Mouse (Mus musculus): ENCODE data around the gene Eml6. TPM values are rescaled to one million over a fixed set of nuclear protein-coding genes. Genes with fewer than 3 reads are reported as not detected.

The Eml6 gene
- total and polyA plus RNA-seq, 2 experiments, result 0.12 to 2.5 TPM

DNA sequence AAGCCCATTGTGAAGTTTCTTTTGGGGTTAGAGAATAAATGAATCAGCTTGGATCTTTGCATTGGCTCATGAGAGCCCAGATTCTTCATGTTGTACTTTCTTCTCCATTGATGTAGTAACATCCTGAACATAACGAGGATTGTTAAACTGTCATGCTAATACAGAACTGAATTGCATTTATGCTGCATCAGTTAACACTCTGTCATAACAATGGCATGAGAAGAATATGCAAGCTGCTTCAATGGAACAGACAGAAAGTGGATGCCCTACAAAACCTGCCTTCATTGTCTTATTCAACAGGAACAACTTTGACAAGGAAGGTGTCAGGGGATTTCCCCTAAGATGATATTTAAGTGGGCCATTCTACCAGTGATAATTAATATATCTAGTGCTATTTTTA is 57.0 kb downstream of the Eml6 start:
- Histone ChIP-seq H3K4me1 (ENCODE audit: control insufficient read depth, insufficient read depth, low read length) (no peaks in the 10 kb centered on the region), H3K27me3 (ENCODE audit: control insufficient read depth, insufficient read depth, low read length) (no peaks in the 10 kb centered on the region), H3K79me2 (ENCODE audit: control insufficient read depth, insufficient read depth, low read length) (no peaks in the 10 kb centered on the region), H3K36me3 (ENCODE audit: control insufficient read depth, insufficient read depth, low read length) (no peaks in the 10 kb centered on the region), H3K4me3 (ENCODE audit: insufficient read depth, low read depth, low read length) (no peak overlapping the region), H3K27ac (replicated peaks; ENCODE audit: insufficient read depth, low read depth, low read length) (no peak overlapping the region), H3K9ac (ENCODE audit: low read depth, low read length) (no peak overlapping the region)
- TF ChIP-seq CTCF (IDR thresholded peaks at IDR 0.05; ENCODE audit: low read depth, low read length) (no peak), POLR2A (IDR thresholded peaks at IDR 0.05; ENCODE audit: extremely low read depth, insufficient read depth, low read length) (no peak)
- WGBS, result 83% methylated on average over 1 of the region's 1 CpGs
- no peak for DNase-seq (ENCODE audit: extremely low read depth, low read depth, low spot score)

GRCm38 (mm10) chr11:29959366-29959765 is 66.5 kb downstream of the Eml6 start:
- Histone ChIP-seq H3K27ac (replicated peaks; ENCODE audit: insufficient read depth, low read depth, low read length) (no peak overlapping the region), H3K36me3 (ENCODE audit: control insufficient read depth, insufficient read depth, low read length) (no peaks in the 10 kb centered on the region), H3K4me3 (ENCODE audit: insufficient read depth, low read depth, low read length) (no peak overlapping the region), H3K4me1 (ENCODE audit: control insufficient read depth, insufficient read depth, low read length) (no peaks in the 10 kb centered on the region), H3K9ac (ENCODE audit: low read depth, low read length) (no peak overlapping the region), H3K27me3 (ENCODE audit: control insufficient read depth, insufficient read depth, low read length) (no peaks in the 10 kb centered on the region), H3K79me2 (ENCODE audit: control insufficient read depth, insufficient read depth, low read length) (no peaks in the 10 kb centered on the region)
- TF ChIP-seq CTCF (IDR thresholded peaks at IDR 0.05; ENCODE audit: low read depth, low read length) (no peak), POLR2A (IDR thresholded peaks at IDR 0.05; ENCODE audit: extremely low read depth, insufficient read depth, low read length) (no peak)
- DNase-seq (ENCODE audit: extremely low read depth, low read depth, low spot score), result no peak
- 90% methylated on average over 5 of the region's 5 CpGs for WGBS

GRCm38 (mm10) chr11:29944661-29945060 is 81.2 kb downstream of the Eml6 start:
- TF ChIP-seq POLR2A (IDR thresholded peaks at IDR 0.05; ENCODE audit: extremely low read depth, insufficient read depth, low read length), result no peak
- TF ChIP-seq CTCF (IDR thresholded peaks at IDR 0.05; ENCODE audit: low read depth, low read length), result no peak
- Histone ChIP-seq H3K27ac (replicated peaks; ENCODE audit: insufficient read depth, low read depth, low read length) (no peak overlapping the region), H3K9ac (ENCODE audit: low read depth, low read length) (no peak overlapping the region), H3K4me1 (ENCODE audit: control insufficient read depth, insufficient read depth, low read length) (no peaks in the 10 kb centered on the region), H3K27me3 (ENCODE audit: control insufficient read depth, insufficient read depth, low read length) (no peaks in the 10 kb centered on the region), H3K36me3 (ENCODE audit: control insufficient read depth, insufficient read depth, low read length) (no peaks in the 10 kb centered on the region), H3K79me2 (ENCODE audit: control insufficient read depth, insufficient read depth, low read length) (no peaks in the 10 kb centered on the region), H3K4me3 (ENCODE audit: insufficient read depth, low read depth, low read length) (no peak overlapping the region)
- WGBS, result 85% methylated on average over 3 of the region's 3 CpGs
- DNase-seq (ENCODE audit: extremely low read depth, low read depth, low spot score), result no peak

DNA sequence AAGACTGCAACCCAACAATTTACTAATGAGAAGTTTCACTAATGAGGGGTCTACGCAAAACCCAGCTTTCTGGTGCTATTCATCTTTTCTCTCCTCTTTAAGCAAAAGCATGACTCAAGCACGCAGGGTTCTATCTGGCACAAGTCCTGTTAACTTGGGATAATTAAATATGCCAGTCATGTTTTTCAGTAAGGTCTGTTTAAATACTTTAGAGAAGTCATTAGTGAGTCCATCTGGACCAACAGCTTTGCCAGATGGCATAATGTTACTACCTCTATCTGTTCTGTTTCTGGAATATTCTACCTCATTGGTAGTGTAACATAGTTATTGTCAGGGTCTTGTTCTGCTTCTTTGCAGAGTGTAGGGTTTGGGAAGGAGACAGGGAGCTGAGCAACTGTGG is 101.5 kb downstream of the Eml6 start:
- TF ChIP-seq CTCF (IDR thresholded peaks at IDR 0.05; ENCODE audit: low read depth, low read length) (no peak), POLR2A (IDR thresholded peaks at IDR 0.05; ENCODE audit: extremely low read depth, insufficient read depth, low read length) (no peak)
- Histone ChIP-seq H3K4me3 (ENCODE audit: insufficient read depth, low read depth, low read length) (no peak overlapping the region), H3K79me2 (ENCODE audit: control insufficient read depth, insufficient read depth, low read length) (no peaks in the 10 kb centered on the region), H3K27ac (replicated peaks; ENCODE audit: insufficient read depth, low read depth, low read length) (no peak overlapping the region), H3K27me3 (ENCODE audit: control insufficient read depth, insufficient read depth, low read length) (no peaks in the 10 kb centered on the region), H3K4me1 (ENCODE audit: control insufficient read depth, insufficient read depth, low read length) (no peaks in the 10 kb centered on the region), H3K36me3 (ENCODE audit: control insufficient read depth, insufficient read depth, low read length) (no peaks in the 10 kb centered on the region), H3K9ac (ENCODE audit: low read depth, low read length) (no peak overlapping the region)
- 89% methylated on average over 2 of the region's 2 CpGs for WGBS
- DNase-seq (ENCODE audit: extremely low read depth, low read depth, low spot score), result no peak

- no peaks in the 10 kb centered on the region for H3K4me1 ChIP-seq (ENCODE audit: control insufficient read depth, insufficient read depth, low read length)
- WGBS, result 81% methylated on average over 1 of the region's 1 CpGs
- no peak for TF ChIP-seq POLR2A (IDR thresholded peaks at IDR 0.05; ENCODE audit: extremely low read depth, insufficient read depth, low read length)
- TF ChIP-seq CTCF (IDR thresholded peaks at IDR 0.05; ENCODE audit: low read depth, low read length), result no peak
- no peak overlapping the region for H3K9ac ChIP-seq (ENCODE audit: low read depth, low read length)
- no peak overlapping the region for H3K27ac ChIP-seq (replicated peaks; ENCODE audit: insufficient read depth, low read depth, low read length)
- no peaks in the 10 kb centered on the region for H3K36me3 ChIP-seq (ENCODE audit: control insufficient read depth, insufficient read depth, low read length)
- no peak for DNase-seq (ENCODE audit: extremely low read depth, low read depth, low spot score)
- no peak overlapping the region for H3K4me3 ChIP-seq (ENCODE audit: insufficient read depth, low read depth, low read length)
- H3K27me3 ChIP-seq (ENCODE audit: control insufficient read depth, insufficient read depth, low read length), result no peaks in the 10 kb centered on the region
- H3K79me2 ChIP-seq (ENCODE audit: control insufficient read depth, insufficient read depth, low read length), result no peaks in the 10 kb centered on the region
Measured at GRCm38 (mm10) chr11:29923851-29924250, 102.0 kb downstream of the Eml6 start.

GRCm38 (mm10) chr11:29913180-29913579 is 112.7 kb downstream of the Eml6 start:
- 90% methylated on average over 4 of the region's 4 CpGs for WGBS
- DNase-seq (ENCODE audit: extremely low read depth, low read depth, low spot score), result no peak
- no peak overlapping the region for H3K4me3 ChIP-seq (ENCODE audit: insufficient read depth, low read depth, low read length)
- no peaks in the 10 kb centered on the region for H3K4me1 ChIP-seq (ENCODE audit: control insufficient read depth, insufficient read depth, low read length)
- H3K27me3 ChIP-seq (ENCODE audit: control insufficient read depth, insufficient read depth, low read length), result no peaks in the 10 kb centered on the region
- H3K27ac ChIP-seq (replicated peaks; ENCODE audit: insufficient read depth, low read depth, low read length), result no peak overlapping the region
- TF ChIP-seq CTCF (IDR thresholded peaks at IDR 0.05; ENCODE audit: low read depth, low read length) (no peak), POLR2A (IDR thresholded peaks at IDR 0.05; ENCODE audit: extremely low read depth, insufficient read depth, low read length) (no peak)
- no peak overlapping the region for H3K9ac ChIP-seq (ENCODE audit: low read depth, low read length)
- no peaks in the 10 kb centered on the region for H3K79me2 ChIP-seq (ENCODE audit: control insufficient read depth, insufficient read depth, low read length)
- no peaks in the 10 kb centered on the region for H3K36me3 ChIP-seq (ENCODE audit: control insufficient read depth, insufficient read depth, low read length)
